Mouse (Mus musculus) embryonic stem cell, embryonic (primary cell): ENCODE measurements around the gene Myo6.
"Not testable (repeated sequence)": the region's sequence is repeated elsewhere in the genome, so short reads cannot be mapped to it uniquely, and the experiment has no call there.

Source experiments
- CTCF ChIA-PET, 4 experiments: fragments of 300-600 bp in 2 of 4; fragments of 350-600 bp in 2 of 4; sonication (Branson Sonifier 250); formaldehyde crosslinking; loops; one replicate each; lab custom pipeline; 2022; ENCODE audit warnings: inconsistent platforms in 2 of 4; lab: Charles Lee
- POLR2A ChIA-PET, 4 experiments: fragments of 300-600 bp in 2 of 4; fragments of 350-600 bp in 2 of 4; sonication (Branson Sonifier 250); formaldehyde crosslinking; loops; one replicate each; lab custom pipeline; 2022; ENCODE audit warnings: antibody characterized with exemption in 4 of 4, inconsistent platforms in 1 of 4; lab: Charles Lee

Myo6 gene

GRCm38 (mm10) chr9:80321051-80321887 lies 156.4 kb downstream of the Myo6 start:
- POLR2A ChIA-PET = not testable (repeated sequence)
- CTCF ChIA-PET = interaction anchor here in 2 of 4 experiments (0.6 to 0.9 kb wide), 2 partner anchors 65 to 148 kb away, joined by 3 to 6 read pairs; no protein-coding TSS in a partner anchor

DNA sequence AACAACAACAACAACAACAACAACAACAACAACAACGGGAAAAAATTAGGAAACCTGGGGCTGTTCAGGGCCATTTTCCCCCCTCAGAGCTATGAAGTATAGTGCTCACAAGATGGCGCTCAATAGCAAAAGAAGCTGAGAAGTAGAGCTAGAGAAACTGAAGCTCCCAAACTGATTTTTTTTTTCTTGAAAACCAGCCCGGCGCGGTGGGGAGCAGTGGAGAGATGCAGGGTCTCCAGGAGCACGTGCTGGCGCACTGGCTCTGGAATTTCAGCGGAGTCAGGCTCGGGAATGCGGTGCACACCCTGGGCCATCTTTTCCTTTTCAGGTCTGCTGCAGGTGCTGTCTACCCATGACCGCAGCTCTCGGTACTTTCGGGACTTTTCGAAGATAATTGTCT lies 167.3 kb downstream of the Myo6 start:
- CTCF ChIA-PET = interaction anchor here (0.6 to 1.5 kb wide), 12 partner anchors 11 to 1295 kb away, joined by 3 to 5 read pairs (median 3); no protein-coding TSS in a partner anchor
- POLR2A ChIA-PET = interaction anchor here in 2 of 4 experiments (0.9 to 1.1 kb wide), 2 partner anchors 15 to 1295 kb away, joined by 3 read pairs; no protein-coding TSS in a partner anchor

GRCm38 (mm10) chr9:80333466-80333865 lies 168.6 kb downstream of the Myo6 start:
- ChIA-PET CTCF (no interaction called here), POLR2A (interaction anchor here in 1 of 4 experiments (1.1 kb wide), 1 partner anchor 14 kb away, joined by 3 read pairs; no protein-coding TSS in a partner anchor)

DNA sequence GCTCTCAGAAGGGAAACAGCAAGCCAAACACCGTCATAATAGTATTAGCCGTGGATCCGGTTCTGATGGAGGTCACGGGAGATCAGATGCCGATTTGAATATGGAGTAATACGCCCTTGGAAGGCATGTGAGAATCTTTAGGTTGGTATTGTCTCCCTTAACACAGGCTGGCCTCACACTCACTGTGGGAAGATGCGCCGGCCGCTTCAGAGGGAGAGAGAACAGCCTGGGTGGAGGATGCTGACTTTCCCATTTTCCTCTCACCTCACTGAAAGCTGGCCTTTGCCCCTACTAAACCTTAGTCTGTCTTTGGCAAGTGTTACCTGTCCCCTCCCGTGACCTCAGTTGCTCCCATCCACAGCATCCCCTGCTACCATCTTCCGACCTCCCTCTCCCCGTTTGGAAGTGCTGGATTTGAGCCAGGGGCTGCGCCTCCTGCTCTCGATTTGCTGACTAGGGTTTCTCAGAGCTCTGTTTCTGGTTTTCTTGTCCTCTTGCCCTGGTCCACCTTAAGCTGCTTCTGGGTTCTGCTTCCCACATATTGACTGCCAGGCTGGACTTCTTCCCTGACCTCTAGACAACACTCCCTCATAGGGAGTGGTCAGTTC lies 169.3 kb downstream of the Myo6 start:
- ChIA-PET CTCF (no interaction called here), POLR2A (no interaction called here)

- POLR2A ChIA-PET = no interaction called here
- CTCF ChIA-PET = no interaction called here
Observed at GRCm38 (mm10) chr9:80335660-80336357, 171.0 kb downstream of the Myo6 start.

DNA sequence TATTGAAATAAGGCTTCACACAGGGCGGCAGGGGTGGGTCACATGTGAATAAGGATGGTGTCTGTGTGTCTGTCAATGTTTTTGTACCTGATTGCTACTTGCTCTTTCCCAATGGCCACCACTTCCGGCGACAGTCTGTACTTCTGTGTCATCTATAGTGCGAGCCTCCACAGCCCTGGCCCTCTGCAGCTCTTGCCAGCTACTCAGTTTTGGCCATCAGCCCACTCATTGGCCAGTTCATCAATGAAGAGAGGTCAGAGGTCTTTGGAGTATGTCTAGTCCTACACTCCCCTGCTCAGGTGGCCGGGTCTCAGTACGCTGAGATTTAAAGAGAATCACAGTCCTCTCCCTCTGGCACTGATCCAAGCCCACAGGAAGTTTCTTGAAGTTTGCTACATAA lies 173.2 kb downstream of the Myo6 start:
- ChIA-PET CTCF (no interaction called here), POLR2A (no interaction called here)

DNA sequence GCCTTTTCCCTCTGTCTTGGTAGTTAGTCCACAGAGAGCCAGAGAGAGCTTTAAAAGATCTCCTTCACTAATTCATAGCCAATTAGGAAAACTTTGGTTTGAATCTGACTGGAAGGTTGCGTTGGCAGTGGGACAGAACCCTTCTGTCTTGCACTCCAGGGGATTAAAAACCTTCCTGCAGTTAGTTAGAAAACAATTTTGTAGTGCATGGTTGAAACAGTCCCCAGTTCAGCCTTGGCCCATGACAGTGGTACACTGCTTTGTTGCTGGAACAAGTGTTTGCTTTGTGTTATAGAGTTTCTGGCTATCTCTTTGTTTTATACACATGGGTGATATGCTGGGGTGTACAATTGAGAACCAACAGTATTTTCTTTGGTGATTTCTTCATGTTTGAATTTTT lies 176.1 kb downstream of the Myo6 start:
- ChIA-PET CTCF (no interaction called here), POLR2A (no interaction called here)

DNA sequence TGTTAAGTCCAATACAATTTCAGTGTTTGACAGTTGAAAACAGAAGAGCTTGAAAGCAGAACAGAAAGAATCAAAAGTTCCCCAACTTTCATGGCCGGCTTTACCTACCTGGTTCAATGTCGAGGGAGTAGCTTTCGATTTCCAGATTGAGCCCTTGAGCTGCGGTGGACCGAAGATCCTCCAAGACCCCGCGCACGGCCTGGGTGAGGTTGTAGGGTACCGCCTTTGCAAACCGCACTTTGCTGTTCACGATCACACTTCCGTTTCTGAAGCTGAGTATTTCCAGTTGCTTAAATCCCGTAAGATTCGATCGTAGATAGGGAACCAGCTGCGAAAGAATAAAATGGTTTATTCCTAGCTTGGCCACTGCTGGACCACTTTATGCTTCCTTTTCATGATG lies 176.9 kb downstream of the Myo6 start:
- ChIA-PET POLR2A (no interaction called here), CTCF (no interaction called here)

DNA sequence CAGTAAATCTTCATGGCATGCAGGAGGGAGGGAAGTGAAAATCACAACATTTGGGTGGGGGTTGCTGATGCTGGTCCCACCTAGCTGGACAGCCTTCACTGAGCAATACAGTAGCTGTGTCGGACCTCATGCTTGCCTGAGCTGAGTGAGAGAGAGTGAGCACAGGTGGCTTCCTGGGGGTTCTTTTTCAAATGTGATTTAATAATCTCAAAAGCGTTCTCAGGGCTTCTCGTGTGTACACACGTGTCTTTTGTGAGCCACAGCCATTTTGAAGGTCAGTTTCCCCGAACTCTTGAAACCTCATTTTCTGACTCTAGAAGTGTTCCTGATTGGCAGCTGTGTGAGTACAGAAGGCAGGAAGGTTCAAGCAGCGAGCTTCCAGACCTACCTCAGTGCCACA lies 177.7 kb downstream of the Myo6 start:
- POLR2A ChIA-PET = no interaction called here
- CTCF ChIA-PET = interaction anchor here in 1 of 4 experiments (1.1 kb wide), 1 partner anchor 10 kb away, joined by 3 read pairs; no protein-coding TSS in a partner anchor

- POLR2A ChIA-PET = no interaction called here
- CTCF ChIA-PET = no interaction called here
Observed at GRCm38 (mm10) chr9:80344451-80345000, 179.7 kb downstream of the Myo6 start.

- ChIA-PET POLR2A (no interaction called here), CTCF (no interaction called here)
Observed at GRCm38 (mm10) chr9:80351295-80351677, 186.5 kb downstream of the Myo6 start.

DNA sequence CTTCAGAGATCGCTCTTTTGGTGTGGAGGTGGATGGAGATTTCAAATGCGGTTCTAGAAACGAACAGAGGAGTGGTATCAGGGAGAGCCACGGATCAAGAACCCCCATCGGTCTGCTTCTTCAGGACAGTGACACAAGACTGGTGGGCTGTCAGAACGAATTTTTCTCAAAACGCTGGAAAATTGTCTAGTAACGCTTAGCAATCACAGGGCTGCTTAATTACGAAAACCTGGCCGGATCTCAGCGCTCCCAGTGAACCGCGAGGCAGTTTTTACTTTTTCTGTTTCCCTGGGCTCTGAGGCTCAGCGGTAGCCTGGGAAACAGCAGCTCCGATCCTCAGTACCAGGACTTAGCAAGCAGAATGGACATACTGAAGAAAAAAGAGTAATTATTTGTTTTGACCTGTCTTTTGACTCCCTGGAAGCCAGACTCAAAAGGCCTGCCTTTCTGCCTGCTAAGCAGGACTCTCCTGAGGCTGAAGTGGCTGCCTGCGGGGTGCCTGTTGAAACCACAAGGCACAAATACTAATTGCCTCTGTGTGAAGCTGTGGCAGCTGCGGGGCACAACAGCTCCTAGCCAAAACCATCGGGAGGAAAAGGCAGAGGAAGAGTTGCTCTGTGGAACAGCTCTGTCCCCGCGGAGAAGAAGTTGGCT lies 187.0 kb downstream of the Myo6 start:
- POLR2A ChIA-PET = no interaction called here

DNA sequence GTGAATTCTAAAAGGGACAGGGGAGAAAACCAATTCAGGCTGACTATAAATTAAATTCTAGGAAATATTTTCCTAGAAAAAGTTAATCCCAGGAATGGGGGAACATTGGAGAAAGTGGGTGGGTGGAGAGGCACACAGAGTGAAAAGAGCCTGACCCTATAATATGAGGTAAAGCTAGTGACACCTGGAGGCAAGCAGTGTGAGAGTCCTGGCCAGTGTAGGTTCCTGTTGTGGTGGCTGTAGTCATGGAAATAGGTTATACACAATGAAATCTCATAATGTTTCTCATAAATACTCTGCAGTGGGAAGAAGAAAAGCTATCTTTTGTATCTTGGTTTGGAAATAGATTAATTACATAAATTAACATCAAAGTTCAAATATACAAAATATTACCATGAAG lies 195.2 kb downstream of the Myo6 start:
- ChIA-PET POLR2A (no interaction called here), CTCF (no interaction called here)

More for the DNA sequence above, 187.0 kb downstream of the Myo6 start:
- CTCF ChIA-PET = interaction anchor here in 2 of 4 experiments (0.6 to 1.3 kb wide), 2 partner anchors 34 to 262 kb away, joined by 4 read pairs; no protein-coding TSS in a partner anchor
